Mouse (Mus musculus): ENCODE data around the gene Evpl. TPM values are rescaled to one million over a fixed set of nuclear protein-coding genes. Genes with fewer than 3 reads are reported as not detected.
"Not testable (repeated sequence)": the region's sequence is repeated elsewhere in the genome, so short reads cannot be mapped to it uniquely, and the experiment has no call there.

The Evpl gene
- under 1 TPM; 0.67 to 0.93 TPM for total RNA-seq (2021)
- long read RNA-seq, experiment 1, partial matches to known transcripts = 1 of 4 reads
- long read RNA-seq, experiment 1, other reads (novel, unspliced or antisense) = 3 of 4 reads
- long read RNA-seq, experiment 2, partial matches to known transcripts = 0 of 4 reads
- long read RNA-seq, experiment 2, other reads (novel, unspliced or antisense) = 4 of 4 reads

GRCm38 (mm10) chr11:116237742-116238395 lies at the start of gene Evpl:
Evpl (minus strand) TSS chr11:116238077.
- Histone ChIP-seq H3K4me3 (no peak within 1 kb of the TSS), H3K27ac (no peak within 1 kb of the TSS)
- TF ChIP-seq CTCF (conservative IDR thresholded peaks at IDR 0.05) = no peak
- no peak for DNase-seq (ENCODE audit: low spot score in 2 of 2)

GRCm38 (mm10) chr11:116287351-116287750 lies 49.5 kb upstream of the Evpl start:
- no peak for DNase-seq (ENCODE audit: low spot score in 2 of 2)
- peak; percentile 30 for TF ChIP-seq CTCF (conservative IDR thresholded peaks at IDR 0.05)
- Histone ChIP-seq H3K4me3 (no peak overlapping the region), H3K27ac (no peak overlapping the region)

GRCm38 (mm10) chr11:116285770-116286191 lies 47.9 kb upstream of the Evpl start:
- TF ChIP-seq CTCF (conservative IDR thresholded peaks at IDR 0.05) = no peak
- DNase-seq (ENCODE audit: low spot score in 2 of 2) = no peak
- H3K27ac ChIP-seq = no peak overlapping the region
- H3K4me3 ChIP-seq = no peak overlapping the region

- no peak overlapping the region for H3K27ac ChIP-seq
- TF ChIP-seq CTCF (conservative IDR thresholded peaks at IDR 0.05) = no peak
- DNase-seq (ENCODE audit: low spot score in 2 of 2) = no peak
- H3K4me3 ChIP-seq = no peak overlapping the region
Observed at GRCm38 (mm10) chr11:116283982-116284381, 46.1 kb upstream of the Evpl start.

- no peak overlapping the region for H3K27ac ChIP-seq
- H3K4me3 ChIP-seq = no peak overlapping the region
- no peak for DNase-seq (ENCODE audit: low spot score in 2 of 2)
- TF ChIP-seq CTCF (conservative IDR thresholded peaks at IDR 0.05) = no peak
Observed at GRCm38 (mm10) chr11:116282912-116283521, 45.1 kb upstream of the Evpl start.

GRCm38 (mm10) chr11:116282089-116282488 lies 44.2 kb upstream of the Evpl start:
- no peak overlapping the region for H3K4me3 ChIP-seq
- H3K27ac ChIP-seq = no peak overlapping the region
- DNase-seq (ENCODE audit: low spot score in 2 of 2) = no peak
- no peak for TF ChIP-seq CTCF (conservative IDR thresholded peaks at IDR 0.05)

- TF ChIP-seq CTCF (conservative IDR thresholded peaks at IDR 0.05) = no peak
- no peak for DNase-seq (ENCODE audit: low spot score in 2 of 2)
- no peak overlapping the region for H3K27ac ChIP-seq
- H3K4me3 ChIP-seq = no peak overlapping the region
Observed at GRCm38 (mm10) chr11:116281671-116282070, 43.8 kb upstream of the Evpl start.

GRCm38 (mm10) chr11:116280751-116281663 lies 43.1 kb upstream of the Evpl start, which contains the start of gene Galr2:
Galr2 (plus strand) TSS chr11:116280939.
- Histone ChIP-seq H3K4me3 (no peak within 1 kb of the TSS), H3K27ac (no peak within 1 kb of the TSS)
- 0 out of 2 replicates have a peak, but pooled peaks have one; percentile 3 for TF ChIP-seq CTCF (conservative IDR thresholded peaks at IDR 0.05)
- no peak for DNase-seq (ENCODE audit: low spot score in 2 of 2)

GRCm38 (mm10) chr11:116277184-116277583 lies 39.3 kb upstream of the Evpl start:
- not testable (repeated sequence) for H3K27ac ChIP-seq; H3K4me3 ChIP-seq; DNase-seq (ENCODE audit: low spot score in 2 of 2)

- H3K27ac ChIP-seq = peak within 1 kb of the TSS; percentile 93
- peak; percentile 48 for TF ChIP-seq CTCF (conservative IDR thresholded peaks at IDR 0.05)
- peak within 1 kb of the TSS; percentile 93 for H3K4me3 ChIP-seq
- peak; percentile 95 for DNase-seq (ENCODE audit: low spot score in 2 of 2)
Observed at GRCm38 (mm10) chr11:116274045-116274666, 36.3 kb upstream of the Evpl start, which contains the start of gene Srp68. Srp68 (minus strand) TSS chr11:116274217.

GRCm38 (mm10) chr11:116273469-116274044 lies 35.7 kb upstream of the Evpl start:
- DNase-seq (ENCODE audit: low spot score in 2 of 2) = no peak
- TF ChIP-seq CTCF (conservative IDR thresholded peaks at IDR 0.05) = no peak
- Histone ChIP-seq H3K27ac (peak overlapping the region; percentile 93), H3K4me3 (peak overlapping the region; percentile 93)

Measured in layer of hippocampus, adult 2 months (tissue).